Mouse (Mus musculus): ENCODE data around the gene Trabd2b.

- TF ChIP-seq POLR2A (IDR thresholded peaks at IDR 0.05; ENCODE audit: borderline replicate concordance, low read depth, low read length) (no peak), CTCF (IDR thresholded peaks at IDR 0.05; ENCODE audit: low read depth, low read length) (no peak)
Measured at GRCm38 (mm10) chr4:114593554-114594215, 187.2 kb downstream of the Trabd2b start.
